Mouse (Mus musculus) olfactory bulb, adult 2 months (tissue): ENCODE measurements at regions not wholly inside any gene's neighbourhood (a gene's known extent, or its start where the extent isn't known, plus 50 kb on each side); places are given as distances from the start of the nearest gene placed in this dataset.

Source experiments
- CTCF ChIP-seq: fragments of 200-500 bp; IDR thresholded peaks from 2 replicates; pipeline ENCODE4 v1.5.1; 2012; ENCODE audit warnings: low read depth, mild to moderate bottlenecking, low read length, moderate library complexity; ENCODE audit not compliant: insufficient read depth
- POLR2A ChIP-seq: fragments of 200-500 bp; IDR thresholded peaks from 2 replicates; pipeline ENCODE4 v1.6.1; 2012; ENCODE audit warnings: mild to moderate bottlenecking, low read depth, low read length, moderate library complexity; ENCODE audit not compliant: insufficient read depth

DNA sequence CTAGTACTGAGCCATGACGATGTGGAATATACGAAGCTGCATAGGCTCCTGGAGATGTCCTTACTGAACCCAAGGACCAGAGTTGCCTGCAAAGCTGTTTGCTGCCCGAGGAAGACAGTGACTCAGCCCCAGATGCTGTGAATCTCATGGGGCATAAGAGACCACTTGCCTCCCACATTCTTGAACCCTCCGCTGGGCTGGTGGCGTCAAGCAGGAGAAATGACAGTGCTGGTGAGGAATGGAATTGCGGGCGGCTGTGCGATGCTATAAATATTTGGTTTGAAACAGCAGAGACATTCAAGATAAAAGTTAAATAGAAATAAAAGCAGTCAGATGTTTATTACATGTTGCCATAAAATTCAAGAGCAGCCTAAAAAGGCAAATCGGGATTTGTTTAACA, 216.3 kb downstream of the Tshz3 start:
- no peak for TF ChIP-seq CTCF
- no peak for TF ChIP-seq POLR2A
